Mouse (Mus musculus) mouse trophoblast stem cell (cell line): ENCODE measurements around the gene Baiap2l1.

ENCODE experiments used
- in situ Hi-C, 2 experiments: fragments of 300-500 bp; cut with MseI, MboI; formaldehyde crosslinking; loops; 2 replicates in 1 of 2; 3 replicates in 1 of 2; pipeline ENCODE4 v1.15.1; 2025

Baiap2l1 gene

GRCm38 (mm10) chr5:144286591-144287266 is 71.2 kb downstream of the Baiap2l1 start:
- in situ Hi-C loops = no loop called here

GRCm38 (mm10) chr5:144284599-144284998 is 73.3 kb downstream of the Baiap2l1 start:
- in situ Hi-C loops = no loop called here

GRCm38 (mm10) chr5:144283551-144284031 is 74.3 kb downstream of the Baiap2l1 start:
- in situ Hi-C loops = no loop called here

- in situ Hi-C loops = no loop called here
These were observed 75.2 kb downstream of the Baiap2l1 start for GRCm38 (mm10) chr5:144282470-144283260.

GRCm38 (mm10) chr5:144279926-144280325 is 78.0 kb downstream of the Baiap2l1 start:
- in situ Hi-C loops = no loop called here

- in situ Hi-C loops = no loop called here
These were observed 78.8 kb downstream of the Baiap2l1 start for GRCm38 (mm10) chr5:144279081-144279541.

- in situ Hi-C loops = no loop called here
These were observed 79.4 kb downstream of the Baiap2l1 start for GRCm38 (mm10) chr5:144278374-144278960.

GRCm38 (mm10) chr5:144276898-144277630 is 80.8 kb downstream of the Baiap2l1 start:
- in situ Hi-C loops = no loop called here

GRCm38 (mm10) chr5:144274904-144275303 is 83.0 kb downstream of the Baiap2l1 start:
- in situ Hi-C loops = loop anchor here in 1 of 2 experiments (25.0 kb wide), 1 partner anchor 462 kb away; no protein-coding TSS in a partner anchor

GRCm38 (mm10) chr5:144271772-144272171 is 86.1 kb downstream of the Baiap2l1 start:
- in situ Hi-C loops = loop anchor here in 1 of 2 experiments (25.0 kb wide), 1 partner anchor 466 kb away; no protein-coding TSS in a partner anchor

GRCm38 (mm10) chr5:144271118-144271517 is 86.8 kb downstream of the Baiap2l1 start:
- in situ Hi-C loops = loop anchor here in 1 of 2 experiments (25.0 kb wide), 1 partner anchor 466 kb away; no protein-coding TSS in a partner anchor

- in situ Hi-C loops = loop anchor here in 1 of 2 experiments (25.0 kb wide), 1 partner anchor 467 kb away; no protein-coding TSS in a partner anchor
These were observed 87.5 kb downstream of the Baiap2l1 start for GRCm38 (mm10) chr5:144270420-144270819.

GRCm38 (mm10) chr5:144269926-144270325 is 88.0 kb downstream of the Baiap2l1 start:
- in situ Hi-C loops = loop anchor here in 1 of 2 experiments (25.0 kb wide), 1 partner anchor 467 kb away; no protein-coding TSS in a partner anchor

GRCm38 (mm10) chr5:144267535-144268241 is 90.2 kb downstream of the Baiap2l1 start:
- in situ Hi-C loops = loop anchor here in 1 of 2 experiments (25.0 kb wide), 1 partner anchor 470 kb away; no protein-coding TSS in a partner anchor

GRCm38 (mm10) chr5:144263496-144263895 is 94.4 kb downstream of the Baiap2l1 start:
- in situ Hi-C loops = loop anchor here in 1 of 2 experiments (25.0 kb wide), 1 partner anchor 474 kb away; no protein-coding TSS in a partner anchor

GRCm38 (mm10) chr5:144263082-144263481 is 94.8 kb downstream of the Baiap2l1 start:
- in situ Hi-C loops = loop anchor here in 1 of 2 experiments (25.0 kb wide), 1 partner anchor 474 kb away; no protein-coding TSS in a partner anchor

- in situ Hi-C loops = loop anchor here in 1 of 2 experiments (25.0 kb wide), 1 partner anchor 475 kb away; no protein-coding TSS in a partner anchor
These were observed 96.1 kb downstream of the Baiap2l1 start for GRCm38 (mm10) chr5:144261829-144262228.

- in situ Hi-C loops = loop anchor here in 1 of 2 experiments (25.0 kb wide), 1 partner anchor 476 kb away; no protein-coding TSS in a partner anchor
These were observed 96.6 kb downstream of the Baiap2l1 start for GRCm38 (mm10) chr5:144261309-144261708.

- in situ Hi-C loops = loop anchor here in 1 of 2 experiments (25.0 kb wide), 1 partner anchor 477 kb away; no protein-coding TSS in a partner anchor
These were observed 97.4 kb downstream of the Baiap2l1 start for GRCm38 (mm10) chr5:144260464-144260863.

GRCm38 (mm10) chr5:144259228-144259627 is 98.7 kb downstream of the Baiap2l1 start:
- in situ Hi-C loops = loop anchor here in 1 of 2 experiments (25.0 kb wide), 1 partner anchor 478 kb away; no protein-coding TSS in a partner anchor
